Comparison of ENCODE assay signal across 10 mouse cellular contexts in genomic region chr15:83303656-83304484, GRCm38 (mm10). TPM values are rescaled to one million over a fixed set of nuclear protein-coding genes. Genes with fewer than 3 reads are reported as not detected.
DNase-seq lines count a peak whose midpoint lies in the region; ATAC-seq and TF ChIP-seq lines count a peak whose summit lies in the region.
"Had no signal": no experiment of that assay in that cellular context is flagged by ENCODE, and none has a peak within 500 bp of the region (broad histone marks: within the 10 kb centered on the region; RNA-seq: fewer than 3 reads in every experiment).

No protein-coding gene starts in this region.

- DNase-seq in forebrain, embryonic 14.5 days (ENCODE audit: low spot score): peak; percentile 27
- DNase-seq in forebrain, embryonic 11.5 days (ENCODE audit: low spot score): no peak
- DNase-seq in lung, adult 18-20 months: peak; percentile 81 to 90
- DNase-seq in thymus, postnatal 10 days (ENCODE audit: low spot score in 2 of 2): no peak
- no peak for DNase-seq in B cell, adult 2 months
- no peak for DNase-seq in urinary bladder, adult 18-20 months (ENCODE audit: low spot score in 2 of 2)

- no peak overlapping the region for H3K27ac ChIP-seq in forebrain, embryonic 14.5 days (ENCODE audit: low read depth, low read length)
- no peak overlapping the region for H3K27ac ChIP-seq in forebrain, embryonic 11.5 days (ENCODE audit: low read depth, low read length)
- H3K27ac ChIP-seq in heart, embryonic 12.5 days (ENCODE audit: poor library complexity, severe bottlenecking): no peak overlapping the region
- H3K27ac ChIP-seq: neural tube, embryonic 12.5 days had no signal

- H3K36me3 ChIP-seq in forebrain, embryonic 14.5 days (ENCODE audit: control insufficient read depth, insufficient read depth, low read length): peaks cover 46% of the 10 kb centered on the region
- no peaks in the 10 kb centered on the region for H3K36me3 ChIP-seq in forebrain, embryonic 11.5 days (ENCODE audit: control insufficient read depth, insufficient read depth, low read length)
- peaks cover 25% of the 10 kb centered on the region for H3K36me3 ChIP-seq in E14TG2a.4 (ENCODE audit: insufficient read depth, low read length)
- peaks cover 64% of the 10 kb centered on the region for H3K36me3 ChIP-seq in heart, embryonic 12.5 days

- WGBS in forebrain, embryonic 14.5 days: 87% methylated on average over 13 of the region's 13 CpGs
- 91% methylated on average over 13 of the region's 13 CpGs for WGBS in forebrain, embryonic 11.5 days
- 81% methylated on average over 13 of the region's 13 CpGs for WGBS in heart, embryonic 12.5 days

- H3K4me3 ChIP-seq in forebrain, embryonic 14.5 days (ENCODE audit: low read depth, low read length): no peak overlapping the region
- no peak overlapping the region for H3K4me3 ChIP-seq in forebrain, embryonic 11.5 days (ENCODE audit: low read depth, low read length)
- peak overlapping the region; percentile 61 for H3K4me3 ChIP-seq in E14TG2a.4 (replicated peaks; ENCODE audit: low read length)
- H3K4me3 ChIP-seq in heart, embryonic 12.5 days: no peak overlapping the region
- H3K4me3 ChIP-seq: neural tube, embryonic 12.5 days had no signal

- H3K9me3 ChIP-seq in forebrain, embryonic 14.5 days (replicated peaks; ENCODE audit: control insufficient read depth, low read length): no peaks in the 10 kb centered on the region
- no peaks in the 10 kb centered on the region for H3K9me3 ChIP-seq in forebrain, embryonic 11.5 days (ENCODE audit: control insufficient read depth, low read length)
- H3K9me3 ChIP-seq in E14TG2a.4 (ENCODE audit: low read length): no peaks in the 10 kb centered on the region
- no peaks in the 10 kb centered on the region for H3K9me3 ChIP-seq in heart, embryonic 12.5 days (replicated peaks)
- H3K9me3 ChIP-seq: neural tube, embryonic 12.5 days had no signal

- H3K27me3 ChIP-seq in forebrain, embryonic 14.5 days (replicated peaks; ENCODE audit: control insufficient read depth, insufficient read depth, low read length): no peaks in the 10 kb centered on the region
- no peaks in the 10 kb centered on the region for H3K27me3 ChIP-seq in forebrain, embryonic 11.5 days (ENCODE audit: control insufficient read depth, insufficient read depth, low read length)
- no peaks in the 10 kb centered on the region for H3K27me3 ChIP-seq in E14TG2a.4 (ENCODE audit: insufficient read depth, low read length)
- no peaks in the 10 kb centered on the region for H3K27me3 ChIP-seq in heart, embryonic 12.5 days (replicated peaks)
- H3K27me3 ChIP-seq: neural tube, embryonic 12.5 days had no signal

- H3K9ac ChIP-seq in forebrain, embryonic 14.5 days (ENCODE audit: low read length): no peak overlapping the region
- H3K9ac ChIP-seq in forebrain, embryonic 11.5 days (ENCODE audit: low read length): no peak overlapping the region
- no peak overlapping the region for H3K9ac ChIP-seq in heart, embryonic 12.5 days
- H3K9ac ChIP-seq: neural tube, embryonic 12.5 days had no signal

- no peak overlapping the region for H3K4me2 ChIP-seq in forebrain, embryonic 14.5 days (ENCODE audit: low read length)
- H3K4me2 ChIP-seq in forebrain, embryonic 11.5 days (ENCODE audit: low read depth, low read length, severe bottlenecking): no peak overlapping the region
- no peak overlapping the region for H3K4me2 ChIP-seq in heart, embryonic 12.5 days
- H3K4me2 ChIP-seq: neural tube, embryonic 12.5 days had no signal

- H3K4me1 ChIP-seq in forebrain, embryonic 14.5 days (ENCODE audit: control insufficient read depth, insufficient read depth, low read length): no peaks in the 10 kb centered on the region
- no peaks in the 10 kb centered on the region for H3K4me1 ChIP-seq in forebrain, embryonic 11.5 days (replicated peaks; ENCODE audit: control insufficient read depth, insufficient read depth, low read length)
- H3K4me1 ChIP-seq in E14TG2a.4 (replicated peaks; ENCODE audit: low read depth, low read length): peaks cover 84% of the 10 kb centered on the region
- peaks cover 24% of the 10 kb centered on the region for H3K4me1 ChIP-seq in heart, embryonic 12.5 days (replicated peaks)
- H3K4me1 ChIP-seq: neural tube, embryonic 12.5 days had no signal

- ATAC-seq in forebrain, embryonic 14.5 days: no peak
- ATAC-seq in forebrain, embryonic 11.5 days (replicated peaks; ENCODE audit: low FRiP score): no peak
- ATAC-seq in heart, embryonic 12.5 days (ENCODE audit: insufficient number of reproducible peaks, low FRiP score): peak; percentile 29; the same call in 1 of the 2 replicates

- TF ChIP-seq CTCF in E14TG2a.4 (conservative IDR thresholded peaks at IDR 0.05; ENCODE audit: low read length): no peak

RNA-seq across cellular contexts. Expression of gene Arfgap3, which starts 46.2 kb away (rescaled TPM):
- 40.0 and 45.4 TPM in 2 replicates for polyA plus RNA-seq in forebrain, embryonic 14.5 days (2014; fragmentation: Nextera tagmentation; extraction: Ambion mirVana)
- 31.3 and 35.0 TPM in 2 replicates for polyA plus RNA-seq in forebrain, embryonic 11.5 days (2014; fragmentation: Nextera tagmentation; extraction: Ambion mirVana)
- 29.4 and 31.6 TPM in 2 replicates for polyA plus RNA-seq in heart, embryonic 12.5 days (2016; fragmentation: Nextera tagmentation; extraction: Ambion mirVana)

RNA-seq across cellular contexts. Expression of gene A4galt, which starts 52.3 kb away (rescaled TPM):
- 1.5 and 2.3 TPM in 2 replicates for polyA plus RNA-seq in forebrain, embryonic 14.5 days (2014; fragmentation: Nextera tagmentation; extraction: Ambion mirVana)
- polyA plus RNA-seq in forebrain, embryonic 11.5 days (2014; fragmentation: Nextera tagmentation; extraction: Ambion mirVana): 1.1 and 1.7 TPM in 2 replicates
- polyA plus RNA-seq in heart, embryonic 12.5 days (2016; fragmentation: Nextera tagmentation; extraction: Ambion mirVana): 0.18 TPM in 2 replicates
- polyA plus RNA-seq: limb, embryonic 11.5 days had no signal

Comparison
In these comparisons a context has a peak if more than half of its experiments do, and no peak if none do; other contexts are left out.
1. DNase-seq: peak in forebrain, embryonic 14.5 days (single experiment) and lung, adult 18-20 months (2 of 2); none in forebrain, embryonic 11.5 days (single experiment), thymus, postnatal 10 days (0 of 2), B cell, adult 2 months (0 of 2) and urinary bladder, adult 18-20 months (0 of 2).